Mouse (Mus musculus) kidney, adult 8-10 months (tissue): ENCODE data around the gene 4933402E13Rik.

ENCODE experiments used
- DNase-seq, 2 experiments: peaks; one replicate each; pipeline ENCODE4 v3.0.0; 2022

Gene 4933402E13Rik

GRCm38 (mm10) chrX:62283199-62283598 lies at the start of gene 4933402E13Rik:
Gene 4933402E13Rik (plus strand): TSS chrX:62283499.
- DNase-seq, result no peak
